Comparison of ENCODE assay signal across 15 mouse cellular contexts in genomic region chr2:181102161-181102560, GRCm38 (mm10). TPM values are rescaled to one million over a fixed set of nuclear protein-coding genes. Genes with fewer than 3 reads are reported as not detected.
DNase-seq lines count a peak whose midpoint lies in the region; ATAC-seq lines count a peak whose summit lies in the region.
"Had no signal": no experiment of that assay in that cellular context is flagged by ENCODE, and none has a peak within 500 bp of the region (broad histone marks: within the 10 kb centered on the region; RNA-seq: fewer than 3 reads in every experiment).

No protein-coding gene starts in this region.

- H3K4me3 ChIP-seq in lung, embryonic 15.5 days: no peak overlapping the region
- no peak overlapping the region for H3K4me3 ChIP-seq in hindbrain, embryonic 12.5 days
- H3K4me3 ChIP-seq in neural tube, embryonic 12.5 days: no peak overlapping the region
- H3K4me3 ChIP-seq: erythroblast, embryonic 14.5 days; liver, embryonic 15.5 days; megakaryocyte, embryonic 14.5 days had no signal

- no peak overlapping the region for H3K27ac ChIP-seq in lung, embryonic 15.5 days
- peak overlapping the region; percentile 71 for H3K27ac ChIP-seq in hindbrain, embryonic 12.5 days
- H3K27ac ChIP-seq in neural tube, embryonic 12.5 days: peak overlapping the region; percentile 33
- H3K27ac ChIP-seq: kidney, postnatal 0 days; liver, embryonic 15.5 days had no signal

- no peak overlapping the region for H3K9ac ChIP-seq in lung, embryonic 15.5 days
- no peak overlapping the region for H3K9ac ChIP-seq in hindbrain, embryonic 12.5 days
- no peak overlapping the region for H3K9ac ChIP-seq in neural tube, embryonic 12.5 days
- H3K9ac ChIP-seq: liver, embryonic 15.5 days had no signal

- DNase-seq in lung, postnatal 36 days: no peak
- peak; percentile 13 for DNase-seq in embryo, embryonic 9.5 days (ENCODE audit: extremely low spot score)
- no peak for DNase-seq in Muller cell, postnatal 12 days (ENCODE audit: inconsistent ontology term)
- DNase-seq in right cerebral cortex, postnatal 4 days: no peak
- DNase-seq: heart, adult 11 months had no signal

- H3K4me2 ChIP-seq in lung, embryonic 15.5 days: no peak overlapping the region
- no peak overlapping the region for H3K4me2 ChIP-seq in hindbrain, embryonic 12.5 days (replicated peaks)
- no peak overlapping the region for H3K4me2 ChIP-seq in neural tube, embryonic 12.5 days (replicated peaks)
- H3K4me2 ChIP-seq: liver, embryonic 15.5 days had no signal

- no peaks in the 10 kb centered on the region for H3K4me1 ChIP-seq in lung, embryonic 15.5 days
- H3K4me1 ChIP-seq in hindbrain, embryonic 12.5 days: peaks cover 17% of the 10 kb centered on the region
- H3K4me1 ChIP-seq in neural tube, embryonic 12.5 days: peaks cover 14% of the 10 kb centered on the region
- H3K4me1 ChIP-seq: liver, embryonic 15.5 days; megakaryocyte, embryonic 14.5 days had no signal

- no peaks in the 10 kb centered on the region for H3K27me3 ChIP-seq in lung, embryonic 15.5 days
- H3K27me3 ChIP-seq in hindbrain, embryonic 12.5 days: no peaks in the 10 kb centered on the region
- no peaks in the 10 kb centered on the region for H3K27me3 ChIP-seq in neural tube, embryonic 12.5 days (replicated peaks)

- peak; percentile 55; the same call in 1 of the 2 replicates for ATAC-seq in lung, embryonic 15.5 days (ENCODE audit: borderline replicate concordance, extremely low read depth, low FRiP score, low TSS enrichment)
- peak; percentile 86 for ATAC-seq in hindbrain, embryonic 12.5 days (ENCODE audit: low FRiP score)
- peak; percentile 77 for ATAC-seq in neural tube, embryonic 12.5 days (ENCODE audit: low FRiP score, low read depth)
- no peak for ATAC-seq in megakaryocyte-erythroid progenitor cell, adult 5-6 weeks (replicated peaks; ENCODE audit: low FRiP score, low TSS enrichment, poor library complexity, severe bottlenecking)

- no peaks in the 10 kb centered on the region for H3K36me3 ChIP-seq in lung, embryonic 15.5 days
- peaks cover 5% of the 10 kb centered on the region; the same call in 1 of the 2 replicates for H3K36me3 ChIP-seq in hindbrain, embryonic 12.5 days
- H3K36me3 ChIP-seq in neural tube, embryonic 12.5 days: no peaks in the 10 kb centered on the region
- H3K36me3 ChIP-seq: liver, embryonic 15.5 days had no signal

- no peaks in the 10 kb centered on the region for H3K9me3 ChIP-seq in lung, embryonic 15.5 days
- H3K9me3 ChIP-seq in hindbrain, embryonic 12.5 days (replicated peaks): no peaks in the 10 kb centered on the region
- H3K9me3 ChIP-seq in neural tube, embryonic 12.5 days: no peaks in the 10 kb centered on the region
- H3K9me3 ChIP-seq: liver, embryonic 15.5 days; megakaryocyte, embryonic 14.5 days had no signal

- WGBS in lung, embryonic 15.5 days: 24% methylated on average over 2 of the region's 2 CpGs
- 23% methylated on average over 2 of the region's 2 CpGs for WGBS in hindbrain, embryonic 12.5 days
- 27% methylated on average over 2 of the region's 2 CpGs for WGBS in neural tube, embryonic 12.5 days

RNA-seq across cellular contexts. Expression of gene Kcnq2, which starts 32.9 kb away (rescaled TPM):
- 0.14 and 0.29 TPM in 2 replicates for polyA plus RNA-seq in lung, embryonic 15.5 days (2015; fragmentation: Nextera tagmentation; extraction: Ambion mirVana)
- polyA plus RNA-seq in hindbrain, embryonic 12.5 days (2016; fragmentation: Nextera tagmentation; extraction: Ambion mirVana): 41.7 and 43.1 TPM in 2 replicates
- 39.0 and 41.6 TPM in 2 replicates for polyA plus RNA-seq in neural tube, embryonic 12.5 days (2016; fragmentation: Nextera tagmentation; extraction: Ambion mirVana)
- not detected in 2 replicates for total RNA-seq in megakaryocyte-erythroid progenitor cell, adult 5-6 weeks (2014; fragmentation: Nextera tagmentation)
- total RNA-seq in megakaryocyte-erythroid progenitor cell, adult 5-6 weeks (2017): not detected in 2 replicates
- total RNA-seq: hematopoietic stem cell, adult 5-6 weeks had no signal
- polyA plus RNA-seq: C2C12; kidney, postnatal 0 days had no signal

RNA-seq across cellular contexts. Expression of gene Eef1a2, which starts 54.7 kb away (rescaled TPM):
- 0.31 and 0.54 TPM in 2 replicates for polyA plus RNA-seq in lung, embryonic 15.5 days (2015; fragmentation: Nextera tagmentation; extraction: Ambion mirVana)
- 2.3 and 2.5 TPM in 2 replicates for polyA plus RNA-seq in hindbrain, embryonic 12.5 days (2016; fragmentation: Nextera tagmentation; extraction: Ambion mirVana)
- polyA plus RNA-seq in neural tube, embryonic 12.5 days (2016; fragmentation: Nextera tagmentation; extraction: Ambion mirVana): 2.8 and 3.4 TPM in 2 replicates
- total RNA-seq in megakaryocyte-erythroid progenitor cell, adult 5-6 weeks (2014; fragmentation: Nextera tagmentation): not detected in 2 replicates
- not detected in 2 replicates for total RNA-seq in megakaryocyte-erythroid progenitor cell, adult 5-6 weeks (2017)
- total RNA-seq: hematopoietic stem cell, adult 5-6 weeks had no signal
- polyA plus RNA-seq: erythroblast, embryonic 14.5 days; liver, embryonic 15.5 days had no signal

RNA-seq across cellular contexts. Expression of gene Chrna4, which starts 58.8 kb away (rescaled TPM):
- 0.41 and 0.65 TPM in 2 replicates for polyA plus RNA-seq in lung, embryonic 15.5 days (2015; fragmentation: Nextera tagmentation; extraction: Ambion mirVana)
- polyA plus RNA-seq in hindbrain, embryonic 12.5 days (2016; fragmentation: Nextera tagmentation; extraction: Ambion mirVana): 44.6 and 47.0 TPM in 2 replicates
- polyA plus RNA-seq in neural tube, embryonic 12.5 days (2016; fragmentation: Nextera tagmentation; extraction: Ambion mirVana): 61.7 and 65.1 TPM in 2 replicates
- not detected in 2 replicates for total RNA-seq in megakaryocyte-erythroid progenitor cell, adult 5-6 weeks (2014; fragmentation: Nextera tagmentation)
- not detected in 2 replicates for total RNA-seq in megakaryocyte-erythroid progenitor cell, adult 5-6 weeks (2017)
- total RNA-seq: hematopoietic stem cell, adult 5-6 weeks had no signal
- polyA plus RNA-seq: C2C12; erythroblast, embryonic 14.5 days had no signal

Comparison
In these comparisons a context has a peak if more than half of its experiments do, and no peak if none do; other contexts are left out.
1. RNA of gene Kcnq2, which starts 32.9 kb away (polyA plus RNA-seq): 41.7 to 43.1 TPM in hindbrain, embryonic 12.5 days and 39.0 to 41.6 TPM in neural tube, embryonic 12.5 days; 0.14 to 0.29 TPM in lung, embryonic 15.5 days; every median in the first group is over 10 times any median in the second.
2. RNA of gene Chrna4, which starts 58.8 kb away (polyA plus RNA-seq): 61.7 to 65.1 TPM in neural tube, embryonic 12.5 days and 44.6 to 47.0 TPM in hindbrain, embryonic 12.5 days; 0.41 to 0.65 TPM in lung, embryonic 15.5 days; every median in the first group is over 10 times any median in the second.